In the genomic region with DNA sequence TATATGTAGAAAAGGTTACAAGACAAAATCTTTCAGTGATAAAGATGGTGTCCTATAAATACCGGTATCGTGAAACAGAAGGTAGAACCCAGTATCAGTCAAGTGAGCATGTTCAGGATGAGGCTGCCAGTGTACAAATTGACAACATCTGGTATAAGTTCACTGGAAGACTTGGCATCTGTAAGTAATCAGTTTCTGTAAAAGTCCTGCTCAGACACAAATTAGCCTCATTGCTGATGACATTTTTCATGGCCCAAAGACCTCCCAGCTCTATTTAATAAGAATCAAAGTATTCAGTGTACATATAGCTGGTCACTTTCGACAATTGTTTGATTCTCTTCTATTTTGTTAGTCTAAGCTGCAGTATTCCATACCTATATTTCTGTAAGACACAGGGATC, we compare ENCODE assay signal across 24 mouse cellular contexts.
"Had no signal": no experiment of that assay in that cellular context is flagged by ENCODE, and none has a peak within 500 bp of the region (broad histone marks: within the 10 kb centered on the region; RNA-seq: fewer than 3 reads in every experiment).

No protein-coding gene starts in this region.

- H3K27me3 ChIP-seq: limb, embryonic 12.5 days; limb, embryonic 15.5 days; megakaryocyte, embryonic 14.5 days; midbrain, embryonic 13.5 days; neural tube, embryonic 13.5 days had no signal

- ATAC-seq: intestine, postnatal 0 days; liver, postnatal 0 days; lung, postnatal 0 days; midbrain, embryonic 13.5 days; midbrain, embryonic 16.5 days had no signal

- H3K27ac ChIP-seq: kidney, postnatal 0 days; layer of hippocampus, adult 2 months; limb, embryonic 12.5 days; limb, embryonic 15.5 days; liver, embryonic 14.5 days; midbrain, embryonic 10.5 days; midbrain, embryonic 13.5 days; neural tube, embryonic 13.5 days; stomach, postnatal 0 days had no signal

- H3K9me3 ChIP-seq: limb, embryonic 12.5 days; limb, embryonic 15.5 days; megakaryocyte, embryonic 14.5 days; midbrain, embryonic 10.5 days; midbrain, embryonic 13.5 days; neural tube, embryonic 13.5 days had no signal

- H3K4me2 ChIP-seq: limb, embryonic 12.5 days; limb, embryonic 15.5 days; liver, embryonic 11.5 days; lung, embryonic 14.5 days; midbrain, embryonic 13.5 days; neural tube, embryonic 13.5 days had no signal

- H3K4me3 ChIP-seq: layer of hippocampus, adult 2 months; limb, embryonic 12.5 days; limb, embryonic 15.5 days; megakaryocyte, embryonic 14.5 days; midbrain, embryonic 10.5 days; midbrain, embryonic 13.5 days; myocyte; neural tube, embryonic 13.5 days had no signal

- H3K9ac ChIP-seq: limb, embryonic 12.5 days; limb, embryonic 15.5 days; liver, embryonic 14.5 days; liver, postnatal 0 days; lung, embryonic 14.5 days; midbrain, embryonic 13.5 days; neural tube, embryonic 13.5 days had no signal

- H3K4me1 ChIP-seq: limb, embryonic 15.5 days; midbrain, embryonic 10.5 days; midbrain, embryonic 13.5 days; neural tube, embryonic 13.5 days had no signal

- H3K36me3 ChIP-seq: limb, embryonic 12.5 days; limb, embryonic 15.5 days; midbrain, embryonic 10.5 days; midbrain, embryonic 13.5 days; neural tube, embryonic 13.5 days had no signal

- DNase-seq: kidney, adult 2 months; kidney, postnatal 25 days; layer of hippocampus, adult 9-11 months; liver, postnatal 0 days; lung, embryonic 14.5 days; lung, postnatal 36 days; thymus, adult 2 months; thymus, postnatal 14 days; thymus, postnatal 4 days had no signal
